Mouse (Mus musculus) lung, postnatal 0 days (tissue): ENCODE measurements at regions not wholly inside any gene's neighbourhood (a gene's known extent, or its start where the extent isn't known, plus 50 kb on each side); places are given as distances from the start of the nearest gene placed in this dataset.

Experiments
- ATAC-seq: fragments of 200-750 bp; cut with Nextera tagmentation; 2 replicates; pipeline ENCODE4 v1.8.0; 2017; ENCODE audit warnings: moderate library complexity
- DNase-seq: peaks from one replicate; pipeline ENCODE4 v3.0.0-alpha.2; 2016; ENCODE audit warnings: low spot score
- H3K27ac ChIP-seq: fragments of 300-500 bp; sonication (generic); 2 replicates; pipeline ENCODE4 v1.5.1; 2014; ENCODE audit warnings: antibody characterized with exemption, mild to moderate bottlenecking, low read length, mixed read lengths
- H3K27me3 ChIP-seq: fragments of 300-500 bp; sonication (generic); replicated peaks from 2 replicates; pipeline ENCODE4 v1.6.1; 2014; ENCODE audit warnings: low read length, mixed read lengths; ENCODE audit not compliant: insufficient read depth
- H3K36me3 ChIP-seq: fragments of 300-500 bp; sonication (generic); 2 replicates; pipeline ENCODE4 v1.6.1; 2014; ENCODE audit warnings: low read length, mixed read lengths; ENCODE audit not compliant: insufficient read depth
- H3K4me1 ChIP-seq: fragments of 300-500 bp; sonication (generic); 2 replicates; pipeline ENCODE4 v1.6.1; 2014; ENCODE audit warnings: antibody characterized with exemption, low read depth, low read length, mixed read lengths; ENCODE audit not compliant: insufficient read depth
- H3K4me2 ChIP-seq: fragments of 300-500 bp; sonication (generic); replicated peaks from 2 replicates; pipeline ENCODE4 v1.6.1; 2014; ENCODE audit warnings: low read depth, mild to moderate bottlenecking, low read length, moderate library complexity, mixed read lengths
- H3K4me3 ChIP-seq: fragments of 300-500 bp; sonication (generic); 2 replicates; pipeline ENCODE4 v1.5.1; 2014; ENCODE audit warnings: low read depth, low read length
- H3K9ac ChIP-seq: fragments of 300-500 bp; sonication (generic); replicated peaks from 2 replicates; pipeline ENCODE4 v1.6.1; 2014; ENCODE audit warnings: low read depth, mild to moderate bottlenecking
- H3K9me3 ChIP-seq: fragments of 300-500 bp; sonication (generic); 2 replicates; pipeline ENCODE4 v1.6.1; 2016; ENCODE audit warnings: low read length, mixed read lengths
- CTCF ChIP-seq: IDR thresholded peaks from 2 replicates; pipeline ENCODE4 v1.5.1; 2016; ENCODE audit warnings: antibody characterized with exemption, mild to moderate bottlenecking
- EP300 ChIP-seq: IDR thresholded peaks from 2 replicates; pipeline ENCODE4 v1.6.1; 2016; ENCODE audit warnings: antibody characterized with exemption, mild to moderate bottlenecking, control low read depth
- WGBS: fragments of 180-500 bp; shearing (Covaris S2); extraction: QIAGEN DNeasy Blood & Tissue Kit; methylation state at CpG from one replicate; pipeline ENCODE4 v1.1.7; 2014; 5-methylcytosine and 5-hydroxymethylcytosine counted together

- Histone ChIP-seq H3K27me3 (no peaks in the 10 kb centered on the region), H3K4me3 (no peak overlapping the region), H3K27ac (no peak overlapping the region), H3K9ac (no peak overlapping the region), H3K9me3 (no peaks in the 10 kb centered on the region), H3K4me1 (no peaks in the 10 kb centered on the region), H3K36me3 (no peaks in the 10 kb centered on the region), H3K4me2 (no peak overlapping the region)
- ATAC-seq (no peak), DNase-seq (no peak)
- 53% methylated on average over 10 of the region's 10 CpGs for WGBS
- TF ChIP-seq EP300 (no peak), CTCF (no peak)
Measured at GRCm38 (mm10) chr2:128384612-128385011, 206.4 kb upstream of the Spdye4c start.

GRCm38 (mm10) chr2:128386846-128387621 lies 204.0 kb upstream of the Spdye4c start:
- DNase-seq (no peak), ATAC-seq (no peak)
- no peaks in the 10 kb centered on the region for H3K4me1 ChIP-seq
- no peak overlapping the region for H3K27ac ChIP-seq
- H3K4me3 ChIP-seq, result no peak overlapping the region
- H3K36me3 ChIP-seq, result no peaks in the 10 kb centered on the region
- no peak overlapping the region for H3K4me2 ChIP-seq
- no peaks in the 10 kb centered on the region for H3K27me3 ChIP-seq
- no peak overlapping the region for H3K9ac ChIP-seq
- no peak for TF ChIP-seq EP300
- TF ChIP-seq CTCF, result no peak
- WGBS, result 58% methylated on average over 4 of the region's 4 CpGs
- no peaks in the 10 kb centered on the region for H3K9me3 ChIP-seq

- no peaks in the 10 kb centered on the region for H3K9me3 ChIP-seq
- H3K36me3 ChIP-seq, result no peaks in the 10 kb centered on the region
- no peak overlapping the region for H3K9ac ChIP-seq
- no peaks in the 10 kb centered on the region for H3K4me1 ChIP-seq
- 77% methylated on average over 8 of the region's 8 CpGs for WGBS
- H3K27ac ChIP-seq, result no peak overlapping the region
- ATAC-seq (no peak), DNase-seq (no peak)
- TF ChIP-seq EP300 (no peak), CTCF (no peak)
- no peaks in the 10 kb centered on the region for H3K27me3 ChIP-seq
- no peak overlapping the region for H3K4me2 ChIP-seq
- no peak overlapping the region for H3K4me3 ChIP-seq
Measured at GRCm38 (mm10) chr2:128387851-128388471, 203.0 kb upstream of the Spdye4c start.

- ATAC-seq (no peak), DNase-seq (peak; percentile 24)
- H3K9ac ChIP-seq, result no peak overlapping the region
- no peaks in the 10 kb centered on the region for H3K27me3 ChIP-seq
- no peaks in the 10 kb centered on the region; the same call in 1 of the 2 replicates for H3K4me1 ChIP-seq
- no peak for TF ChIP-seq CTCF
- TF ChIP-seq EP300, result no peak
- no peak overlapping the region for H3K4me2 ChIP-seq
- no peak overlapping the region for H3K4me3 ChIP-seq
- WGBS, result 23% methylated on average over 7 of the region's 7 CpGs
- H3K27ac ChIP-seq, result no peak overlapping the region
- no peaks in the 10 kb centered on the region for H3K36me3 ChIP-seq
- H3K9me3 ChIP-seq, result no peaks in the 10 kb centered on the region
Measured at GRCm38 (mm10) chr2:128388883-128389470, 202.0 kb upstream of the Spdye4c start.

GRCm38 (mm10) chr2:128392344-128392743 lies 198.7 kb upstream of the Spdye4c start:
- Histone ChIP-seq H3K4me2 (no peak overlapping the region), H3K9me3 (no peaks in the 10 kb centered on the region), H3K36me3 (no peaks in the 10 kb centered on the region), H3K4me1 (peaks cover 7% of the 10 kb centered on the region), H3K9ac (no peak overlapping the region), H3K27ac (no peak overlapping the region), H3K27me3 (no peaks in the 10 kb centered on the region), H3K4me3 (no peak overlapping the region)
- TF ChIP-seq CTCF (no peak), EP300 (no peak)
- whole genome bisulfite sequencing, result 20% methylated on average over 9 of the region's 9 CpGs
- ATAC-seq, result 0 out of 2 replicates have a peak, but pooled peaks have one; percentile 14
- DNase-seq, result peak; percentile 69

GRCm38 (mm10) chr2:128393401-128393800 lies 197.6 kb upstream of the Spdye4c start:
- Histone ChIP-seq H3K4me2 (no peak overlapping the region; the same call in 1 of the 2 replicates), H3K36me3 (no peaks in the 10 kb centered on the region), H3K27ac (no peak overlapping the region), H3K27me3 (no peaks in the 10 kb centered on the region), H3K4me3 (no peak overlapping the region), H3K9me3 (no peaks in the 10 kb centered on the region), H3K4me1 (peaks cover 7% of the 10 kb centered on the region), H3K9ac (no peak overlapping the region)
- no peak for TF ChIP-seq EP300
- no peak for TF ChIP-seq CTCF
- 42% methylated on average over 8 of the region's 8 CpGs for WGBS
- ATAC-seq (no peak), DNase-seq (no peak)
